Mouse (Mus musculus): ENCODE results near the gene D430041D05Rik. TPM values are rescaled to one million over a fixed set of nuclear protein-coding genes. Genes with fewer than 3 reads are reported as not detected.

The D430041D05Rik gene
- polyA plus RNA-seq, 1 experiment from 2014 or later = 0.42 TPM

GRCm38 (mm10) chr2:104163978-104164487 is 246.8 kb downstream of the D430041D05Rik start:
- H3K36me3 ChIP-seq (ENCODE audit: insufficient read depth, low read length) = no peaks in the 10 kb centered on the region
- H3K9ac ChIP-seq (replicated peaks; ENCODE audit: low read length) = no peak overlapping the region
- 91% methylated on average over 4 of the region's 4 CpGs for WGBS
- H3K27me3 ChIP-seq (ENCODE audit: insufficient read depth, low read length) = no peaks in the 10 kb centered on the region
- H3K4me2 ChIP-seq (replicated peaks; ENCODE audit: low read depth, low read length) = no peak overlapping the region
- H3K27ac ChIP-seq (ENCODE audit: low read length) = no peak overlapping the region
- no peaks in the 10 kb centered on the region for H3K9me3 ChIP-seq (ENCODE audit: low read length)
- no peak for ATAC-seq (ENCODE audit: low FRiP score, low TSS enrichment)
- H3K4me1 ChIP-seq (ENCODE audit: insufficient read depth, low read length) = no peaks in the 10 kb centered on the region
- H3K4me3 ChIP-seq (ENCODE audit: low read length) = no peak overlapping the region

DNA sequence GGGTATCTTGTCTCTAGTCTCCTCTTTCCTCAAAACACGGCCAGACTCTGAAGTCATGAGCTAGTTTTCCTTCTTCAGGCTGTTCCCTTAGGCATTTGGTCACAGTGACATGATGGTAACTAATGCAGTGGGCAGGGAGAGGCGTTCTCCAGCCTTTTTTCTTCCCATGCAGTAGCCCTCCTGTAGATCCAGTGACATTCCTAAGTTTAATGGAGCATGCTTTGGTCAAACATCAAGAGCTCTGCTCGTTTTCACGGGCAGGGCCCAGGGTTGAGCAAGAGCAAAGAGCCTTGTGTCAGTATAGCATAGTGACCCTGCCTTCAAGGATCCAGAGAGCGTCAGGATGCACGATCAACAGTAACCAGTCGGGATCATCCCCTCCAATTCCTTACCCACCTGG is 247.4 kb downstream of the D430041D05Rik start:
- H3K27me3 ChIP-seq (ENCODE audit: insufficient read depth, low read length) = no peaks in the 10 kb centered on the region
- H3K4me3 ChIP-seq (ENCODE audit: low read length) = no peak overlapping the region
- no peaks in the 10 kb centered on the region for H3K9me3 ChIP-seq (ENCODE audit: low read length)
- 45% methylated on average over 7 of the region's 7 CpGs for WGBS
- no peak overlapping the region for H3K9ac ChIP-seq (replicated peaks; ENCODE audit: low read length)
- H3K36me3 ChIP-seq (ENCODE audit: insufficient read depth, low read length) = no peaks in the 10 kb centered on the region
- H3K4me2 ChIP-seq (replicated peaks; ENCODE audit: low read depth, low read length) = no peak overlapping the region
- no peaks in the 10 kb centered on the region for H3K4me1 ChIP-seq (ENCODE audit: insufficient read depth, low read length)
- peak; percentile 89 for ATAC-seq (ENCODE audit: low FRiP score, low TSS enrichment)
- no peak overlapping the region for H3K27ac ChIP-seq (ENCODE audit: low read length)

- whole genome bisulfite sequencing = 63% methylated on average over 4 of the region's 4 CpGs
- no peak for ATAC-seq (ENCODE audit: low FRiP score, low TSS enrichment)
Measured at GRCm38 (mm10) chr2:104157831-104158230, 253.0 kb downstream of the D430041D05Rik start.

GRCm38 (mm10) chr2:104153876-104154275 is 256.9 kb downstream of the D430041D05Rik start:
- no peak overlapping the region for H3K4me2 ChIP-seq (replicated peaks; ENCODE audit: low read depth, low read length)
- no peaks in the 10 kb centered on the region for H3K36me3 ChIP-seq (ENCODE audit: insufficient read depth, low read length)
- peaks cover under 1% of the 10 kb centered on the region; the same call in 1 of the 2 replicates for H3K4me1 ChIP-seq (ENCODE audit: insufficient read depth, low read length)
- H3K27me3 ChIP-seq (ENCODE audit: insufficient read depth, low read length) = 0 out of 2 replicates have a peak, but pooled peaks cover 2% of the 10 kb centered on the region
- H3K27ac ChIP-seq (ENCODE audit: low read length) = no peak overlapping the region
- H3K9ac ChIP-seq (replicated peaks; ENCODE audit: low read length) = no peak overlapping the region
- 83% methylated on average over 3 of the region's 3 CpGs for WGBS
- H3K9me3 ChIP-seq (ENCODE audit: low read length) = no peaks in the 10 kb centered on the region
- ATAC-seq (ENCODE audit: low FRiP score, low TSS enrichment) = no peak
- no peak overlapping the region for H3K4me3 ChIP-seq (ENCODE audit: low read length)

More at GRCm38 (mm10) chr2:104157831-104158230, 253.0 kb downstream of the D430041D05Rik start:
- no peaks in the 10 kb centered on the region for H3K4me1 ChIP-seq (ENCODE audit: insufficient read depth, low read length)
- H3K36me3 ChIP-seq (ENCODE audit: insufficient read depth, low read length) = no peaks in the 10 kb centered on the region
- no peak overlapping the region for H3K4me3 ChIP-seq (ENCODE audit: low read length)
- H3K4me2 ChIP-seq (replicated peaks; ENCODE audit: low read depth, low read length) = no peak overlapping the region
- H3K9ac ChIP-seq (replicated peaks; ENCODE audit: low read length) = no peak overlapping the region
- 0 out of 2 replicates have a peak, but pooled peaks cover 2% of the 10 kb centered on the region for H3K27me3 ChIP-seq (ENCODE audit: insufficient read depth, low read length)
- H3K9me3 ChIP-seq (ENCODE audit: low read length) = no peaks in the 10 kb centered on the region
- no peak overlapping the region for H3K27ac ChIP-seq (ENCODE audit: low read length)

- no peak overlapping the region for H3K4me3 ChIP-seq (ENCODE audit: low read length)
- H3K36me3 ChIP-seq (ENCODE audit: insufficient read depth, low read length) = no peaks in the 10 kb centered on the region
- peaks cover 5% of the 10 kb centered on the region for H3K4me1 ChIP-seq (ENCODE audit: insufficient read depth, low read length)
- H3K9ac ChIP-seq (replicated peaks; ENCODE audit: low read length) = no peak overlapping the region
- 91% methylated on average over 4 of the region's 4 CpGs for WGBS
- H3K4me2 ChIP-seq (replicated peaks; ENCODE audit: low read depth, low read length) = no peak overlapping the region
- H3K27me3 ChIP-seq (ENCODE audit: insufficient read depth, low read length) = 0 out of 2 replicates have a peak, but pooled peaks cover 2% of the 10 kb centered on the region
- H3K27ac ChIP-seq (ENCODE audit: low read length) = no peak overlapping the region
- H3K9me3 ChIP-seq (ENCODE audit: low read length) = no peaks in the 10 kb centered on the region
- no peak for ATAC-seq (ENCODE audit: low FRiP score, low TSS enrichment)
Measured at GRCm38 (mm10) chr2:104153345-104153744, 257.5 kb downstream of the D430041D05Rik start.

- no peak; the same call in 1 of the 2 replicates for ATAC-seq (ENCODE audit: low FRiP score, low TSS enrichment)
- H3K27me3 ChIP-seq (ENCODE audit: insufficient read depth, low read length) = 0 out of 2 replicates have a peak, but pooled peaks cover 2% of the 10 kb centered on the region
Measured at GRCm38 (mm10) chr2:104150608-104151397, 260.0 kb downstream of the D430041D05Rik start.

GRCm38 (mm10) chr2:104147910-104148561 is 262.8 kb downstream of the D430041D05Rik start:
- Histone ChIP-seq H3K27ac (ENCODE audit: low read length) (peak overlapping the region; percentile 36; the same call in 1 of the 2 replicates), H3K4me1 (ENCODE audit: insufficient read depth, low read length) (peaks cover 19% of the 10 kb centered on the region), H3K4me3 (ENCODE audit: low read length) (no peak overlapping the region), H3K9me3 (ENCODE audit: low read length) (no peaks in the 10 kb centered on the region), H3K4me2 (replicated peaks; ENCODE audit: low read depth, low read length) (no peak overlapping the region), H3K36me3 (ENCODE audit: insufficient read depth, low read length) (no peaks in the 10 kb centered on the region), H3K9ac (replicated peaks; ENCODE audit: low read length) (no peak overlapping the region), H3K27me3 (ENCODE audit: insufficient read depth, low read length) (no peaks in the 10 kb centered on the region)
- WGBS = 27% methylated on average over 4 of the region's 4 CpGs
- ATAC-seq (ENCODE audit: low FRiP score, low TSS enrichment) = peak; percentile 73; the same call in 1 of the 2 replicates

More at GRCm38 (mm10) chr2:104150608-104151397, 260.0 kb downstream of the D430041D05Rik start:
- H3K9me3 ChIP-seq (ENCODE audit: low read length) = no peaks in the 10 kb centered on the region
- no peak overlapping the region for H3K27ac ChIP-seq (ENCODE audit: low read length)
- H3K4me3 ChIP-seq (ENCODE audit: low read length) = no peak overlapping the region
- peaks cover 19% of the 10 kb centered on the region for H3K4me1 ChIP-seq (ENCODE audit: insufficient read depth, low read length)
- H3K4me2 ChIP-seq (replicated peaks; ENCODE audit: low read depth, low read length) = no peak overlapping the region
- no peaks in the 10 kb centered on the region for H3K36me3 ChIP-seq (ENCODE audit: insufficient read depth, low read length)
- WGBS = 60% methylated on average over 6 of the region's 6 CpGs
- no peak overlapping the region for H3K9ac ChIP-seq (replicated peaks; ENCODE audit: low read length)

GRCm38 (mm10) chr2:104145983-104146382 is 264.8 kb downstream of the D430041D05Rik start:
- no peak for ATAC-seq (ENCODE audit: low FRiP score, low TSS enrichment)
- WGBS = 71% methylated on average over 1 of the region's 1 CpGs
- Histone ChIP-seq H3K4me1 (ENCODE audit: insufficient read depth, low read length) (peaks cover 19% of the 10 kb centered on the region), H3K9me3 (ENCODE audit: low read length) (no peaks in the 10 kb centered on the region), H3K27ac (ENCODE audit: low read length) (no peak overlapping the region), H3K4me3 (ENCODE audit: low read length) (no peak overlapping the region), H3K27me3 (ENCODE audit: insufficient read depth, low read length) (no peaks in the 10 kb centered on the region), H3K4me2 (replicated peaks; ENCODE audit: low read depth, low read length) (no peak overlapping the region), H3K9ac (replicated peaks; ENCODE audit: low read length) (no peak overlapping the region), H3K36me3 (ENCODE audit: insufficient read depth, low read length) (no peaks in the 10 kb centered on the region)

- Histone ChIP-seq H3K9me3 (ENCODE audit: low read length) (no peaks in the 10 kb centered on the region), H3K27me3 (ENCODE audit: insufficient read depth, low read length) (no peaks in the 10 kb centered on the region)
- WGBS = 86% methylated on average over 12 of the region's 12 CpGs
Measured at GRCm38 (mm10) chr2:104144004-104144403, 266.8 kb downstream of the D430041D05Rik start.

More at GRCm38 (mm10) chr2:104144004-104144403, 266.8 kb downstream of the D430041D05Rik start:
- no peak overlapping the region for H3K4me2 ChIP-seq (replicated peaks; ENCODE audit: low read depth, low read length)
- ATAC-seq (ENCODE audit: low FRiP score, low TSS enrichment) = no peak
- H3K9ac ChIP-seq (replicated peaks; ENCODE audit: low read length) = no peak overlapping the region
- peaks cover 19% of the 10 kb centered on the region for H3K4me1 ChIP-seq (ENCODE audit: insufficient read depth, low read length)
- no peak overlapping the region for H3K4me3 ChIP-seq (ENCODE audit: low read length)
- no peak overlapping the region for H3K27ac ChIP-seq (ENCODE audit: low read length)
- no peaks in the 10 kb centered on the region for H3K36me3 ChIP-seq (ENCODE audit: insufficient read depth, low read length)

Measured in kidney, embryonic 16.5 days (tissue).